Mouse (Mus musculus): Measurements from ENCODE around the gene Slc23a4. TPM values are rescaled to one million over a fixed set of nuclear protein-coding genes. Genes with fewer than 3 reads are reported as not detected.

Slc23a4 gene
- polyA plus RNA-seq, 1 experiment: 0.33 TPM

DNA sequence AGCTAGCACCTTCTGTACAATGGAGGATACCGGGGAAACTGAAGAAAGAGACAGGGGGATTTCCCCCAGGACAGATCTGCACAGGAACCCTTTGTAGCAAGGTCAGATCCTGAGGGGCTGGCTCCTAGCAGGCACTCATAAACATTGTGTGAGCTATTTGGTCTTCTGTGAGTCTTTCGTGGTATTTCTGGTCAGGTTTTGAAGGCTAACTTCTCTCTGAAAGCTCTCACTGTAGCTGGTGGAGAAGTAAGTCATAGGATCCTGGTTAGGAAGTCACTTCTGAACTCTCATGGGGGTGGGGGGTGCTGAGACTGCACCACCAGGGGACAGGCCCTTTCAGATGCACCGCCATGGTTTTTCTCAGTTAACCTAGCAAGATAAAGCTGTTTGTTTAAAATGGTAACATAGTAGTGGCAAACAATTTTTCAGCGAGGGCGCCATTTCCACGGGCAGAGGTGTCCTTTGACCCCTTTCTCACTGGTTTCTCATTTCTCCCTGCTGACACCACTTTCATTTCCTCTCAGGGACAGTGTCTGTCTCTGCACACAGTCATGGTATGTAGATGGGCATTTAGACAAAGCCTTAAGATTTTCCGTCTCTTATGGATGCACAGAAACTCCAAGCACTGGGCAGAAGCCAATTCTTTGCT, 49.8 kb downstream of the Slc23a4 start:
- peak overlapping the region; percentile 73 for H3K27ac ChIP-seq (ENCODE audit: insufficient read depth, low read length)
- H3K4me3 ChIP-seq (ENCODE audit: extremely low read depth, insufficient read depth, insufficient read length): no peak overlapping the region
- WGBS: 25% methylated on average over 7 of the region's 7 CpGs
- DNase-seq (ENCODE audit: low read depth in 1 of 2, low spot score in 2 of 2): peak in 1 of 2 experiments; percentile 27
- no peaks in the 10 kb centered on the region for H3K36me3 ChIP-seq (ENCODE audit: control insufficient read depth, insufficient read depth, low read length)
- H3K4me1 ChIP-seq (ENCODE audit: control insufficient read depth, insufficient read depth, insufficient read length): peaks cover 13% of the 10 kb centered on the region; the same call in 1 of the 2 replicates
- no peaks in the 10 kb centered on the region for H3K27me3 ChIP-seq (ENCODE audit: control insufficient read depth, insufficient read depth, low read length)
- no peak for TF ChIP-seq POLR2A (IDR thresholded peaks at IDR 0.05; ENCODE audit: low read depth, low read length)
- no peak for TF ChIP-seq CTCF (IDR thresholded peaks at IDR 0.05; ENCODE audit: extremely low read depth, insufficient read depth, insufficient read length, insufficient replicate concordance)

DNA sequence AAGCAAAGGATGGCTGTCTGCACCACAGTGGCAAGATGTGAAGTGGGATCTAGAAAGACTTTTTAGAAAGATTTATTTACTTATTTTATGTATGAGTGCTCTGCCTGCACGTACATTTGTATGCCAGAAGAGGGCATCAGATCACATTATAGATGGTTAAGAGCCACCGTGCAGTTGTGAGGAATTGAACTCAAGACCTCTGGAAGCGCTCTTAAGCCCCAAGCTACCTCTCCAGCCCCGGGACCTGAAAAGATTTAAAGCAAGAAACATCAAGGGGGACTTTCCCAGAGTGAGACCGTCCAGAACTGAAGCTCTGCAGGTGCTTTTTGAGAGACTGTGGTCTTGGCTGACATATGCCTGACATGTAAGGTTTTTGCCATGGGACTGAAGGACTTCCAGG, 51.5 kb downstream of the Slc23a4 start:
- TF ChIP-seq POLR2A (IDR thresholded peaks at IDR 0.05; ENCODE audit: low read depth, low read length) (no peak), CTCF (IDR thresholded peaks at IDR 0.05; ENCODE audit: extremely low read depth, insufficient read depth, insufficient read length, insufficient replicate concordance) (no peak)
- 69% methylated on average over 5 of the region's 5 CpGs for WGBS
- no peak for DNase-seq (ENCODE audit: low read depth in 1 of 2, low spot score in 2 of 2)
- Histone ChIP-seq H3K36me3 (ENCODE audit: control insufficient read depth, insufficient read depth, low read length) (no peaks in the 10 kb centered on the region), H3K27ac (ENCODE audit: insufficient read depth, low read length) (no peak overlapping the region), H3K4me3 (ENCODE audit: extremely low read depth, insufficient read depth, insufficient read length) (no peak overlapping the region), H3K4me1 (ENCODE audit: control insufficient read depth, insufficient read depth, insufficient read length) (peaks cover 13% of the 10 kb centered on the region; the same call in 1 of the 2 replicates), H3K27me3 (ENCODE audit: control insufficient read depth, insufficient read depth, low read length) (no peaks in the 10 kb centered on the region)

DNA sequence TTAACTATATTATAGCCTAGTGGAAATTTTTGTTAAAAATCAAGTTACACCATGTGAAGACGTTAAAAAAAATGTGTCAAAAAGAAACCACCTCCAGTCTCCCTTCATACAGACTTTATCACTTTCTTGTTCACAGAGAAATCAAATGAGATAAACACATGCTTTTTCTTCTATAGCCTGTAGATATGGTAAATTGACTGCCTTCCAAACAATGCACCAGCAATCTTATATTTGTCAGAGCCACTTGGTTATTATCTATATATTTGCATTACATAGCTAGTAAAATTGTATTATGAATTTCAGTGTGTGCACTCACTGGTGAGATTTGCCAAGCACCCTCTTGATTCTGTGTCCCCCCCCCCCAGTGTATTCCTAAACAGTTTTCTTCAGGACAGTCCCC, 55.6 kb downstream of the Slc23a4 start:
- no peak overlapping the region for H3K4me3 ChIP-seq (ENCODE audit: extremely low read depth, insufficient read depth, insufficient read length)

DNA sequence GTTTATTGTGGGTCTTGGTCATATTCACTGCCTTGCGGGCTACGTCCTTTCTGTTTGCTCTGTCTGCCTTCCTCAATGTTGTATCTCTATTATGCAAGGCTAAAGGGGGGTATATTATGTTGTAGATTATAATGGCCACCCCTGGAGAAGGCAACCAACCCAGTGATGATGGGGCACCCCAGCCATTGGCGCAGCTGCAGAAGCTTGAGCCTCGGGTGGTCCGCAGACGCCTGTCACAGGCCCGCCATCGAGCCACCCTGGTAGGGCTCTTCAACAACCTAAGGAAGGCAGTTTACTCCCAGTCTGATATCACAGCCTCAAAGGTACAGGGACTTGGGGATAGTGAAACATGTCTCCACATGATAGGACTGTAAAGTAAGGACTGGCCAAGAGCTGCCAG, 60.6 kb downstream of the Slc23a4 start:
- TF ChIP-seq CTCF (IDR thresholded peaks at IDR 0.05; ENCODE audit: extremely low read depth, insufficient read depth, insufficient read length, insufficient replicate concordance) (no peak), POLR2A (IDR thresholded peaks at IDR 0.05; ENCODE audit: low read depth, low read length) (no peak)
- WGBS: 95% methylated on average over 8 of the region's 8 CpGs
- no peaks in the 10 kb centered on the region for H3K36me3 ChIP-seq (ENCODE audit: control insufficient read depth, insufficient read depth, low read length)

More for the DNA sequence above, 55.6 kb downstream of the Slc23a4 start:
- DNase-seq (ENCODE audit: low read depth in 1 of 2, low spot score in 2 of 2): no peak
- Histone ChIP-seq H3K4me1 (ENCODE audit: control insufficient read depth, insufficient read depth, insufficient read length) (no peaks in the 10 kb centered on the region), H3K36me3 (ENCODE audit: control insufficient read depth, insufficient read depth, low read length) (no peaks in the 10 kb centered on the region), H3K27ac (ENCODE audit: insufficient read depth, low read length) (no peak overlapping the region), H3K27me3 (ENCODE audit: control insufficient read depth, insufficient read depth, low read length) (no peaks in the 10 kb centered on the region)
- TF ChIP-seq POLR2A (IDR thresholded peaks at IDR 0.05; ENCODE audit: low read depth, low read length) (no peak), CTCF (IDR thresholded peaks at IDR 0.05; ENCODE audit: extremely low read depth, insufficient read depth, insufficient read length, insufficient replicate concordance) (no peak)
- WGBS: 79% methylated on average over 1 of the region's 1 CpGs

DNA sequence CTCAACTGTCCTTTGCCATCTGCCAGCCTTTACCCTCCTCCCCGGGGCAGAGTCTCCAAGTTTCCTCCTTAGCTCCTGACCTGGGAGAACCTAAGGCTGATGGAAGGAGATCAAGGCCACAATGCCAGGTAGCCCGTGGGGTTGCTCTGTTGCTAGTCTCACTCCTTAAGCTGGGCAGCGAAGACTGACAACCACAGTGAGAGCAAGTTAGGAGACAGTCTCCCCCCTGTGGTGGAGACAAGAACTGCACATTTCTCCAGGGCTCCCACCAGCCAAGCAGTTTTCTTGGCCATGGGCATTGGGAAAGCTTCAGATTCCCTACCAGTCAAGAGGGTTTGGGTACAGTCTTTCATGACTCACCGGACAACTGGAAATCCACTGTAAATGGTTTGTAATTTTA, 61.0 kb downstream of the Slc23a4 start:
- H3K4me3 ChIP-seq (ENCODE audit: extremely low read depth, insufficient read depth, insufficient read length): no peak overlapping the region
- 43% methylated on average over 4 of the region's 4 CpGs for WGBS
- TF ChIP-seq CTCF (IDR thresholded peaks at IDR 0.05; ENCODE audit: extremely low read depth, insufficient read depth, insufficient read length, insufficient replicate concordance) (peak; percentile 72; the same call in 1 of the 2 replicates), POLR2A (IDR thresholded peaks at IDR 0.05; ENCODE audit: low read depth, low read length) (no peak)
- no peaks in the 10 kb centered on the region for H3K27me3 ChIP-seq (ENCODE audit: control insufficient read depth, insufficient read depth, low read length)
- DNase-seq (ENCODE audit: low read depth in 1 of 2, low spot score in 2 of 2): peak; percentile 27 to 60
- H3K36me3 ChIP-seq (ENCODE audit: control insufficient read depth, insufficient read depth, low read length): no peaks in the 10 kb centered on the region
- no peak overlapping the region for H3K27ac ChIP-seq (ENCODE audit: insufficient read depth, low read length)
- H3K4me1 ChIP-seq (ENCODE audit: control insufficient read depth, insufficient read depth, insufficient read length): no peaks in the 10 kb centered on the region

More for the DNA sequence above, 60.6 kb downstream of the Slc23a4 start:
- no peak for DNase-seq (ENCODE audit: low read depth in 1 of 2, low spot score in 2 of 2)
- Histone ChIP-seq H3K27me3 (ENCODE audit: control insufficient read depth, insufficient read depth, low read length) (no peaks in the 10 kb centered on the region), H3K4me3 (ENCODE audit: extremely low read depth, insufficient read depth, insufficient read length) (no peak overlapping the region), H3K27ac (ENCODE audit: insufficient read depth, low read length) (no peak overlapping the region), H3K4me1 (ENCODE audit: control insufficient read depth, insufficient read depth, insufficient read length) (no peaks in the 10 kb centered on the region)

DNA sequence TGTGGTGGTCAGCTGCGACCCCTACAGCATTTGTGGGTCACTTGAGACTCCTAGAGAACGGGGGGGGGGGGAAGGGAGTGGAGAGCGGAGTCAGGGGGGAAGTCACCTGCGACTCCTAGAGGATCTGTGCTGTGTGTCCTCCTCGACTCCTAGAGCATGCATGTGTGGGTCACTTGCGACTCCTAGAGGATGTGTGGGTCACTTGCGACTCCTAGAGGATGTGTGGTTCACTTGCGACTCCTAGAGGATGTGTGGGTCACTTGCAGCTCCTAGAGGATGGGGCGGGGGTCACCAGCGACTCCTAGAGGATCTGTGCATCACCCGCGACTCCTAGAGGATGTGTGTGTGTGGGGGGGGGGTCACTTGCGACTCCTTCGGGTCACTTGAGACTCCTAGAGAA, 66.3 kb downstream of the Slc23a4 start:
- 61% methylated on average over 14 of the region's 14 CpGs for WGBS
- TF ChIP-seq POLR2A (IDR thresholded peaks at IDR 0.05; ENCODE audit: low read depth, low read length) (no peak), CTCF (IDR thresholded peaks at IDR 0.05; ENCODE audit: extremely low read depth, insufficient read depth, insufficient read length, insufficient replicate concordance) (peak; percentile 69; the same call in 1 of the 2 replicates)

DNA sequence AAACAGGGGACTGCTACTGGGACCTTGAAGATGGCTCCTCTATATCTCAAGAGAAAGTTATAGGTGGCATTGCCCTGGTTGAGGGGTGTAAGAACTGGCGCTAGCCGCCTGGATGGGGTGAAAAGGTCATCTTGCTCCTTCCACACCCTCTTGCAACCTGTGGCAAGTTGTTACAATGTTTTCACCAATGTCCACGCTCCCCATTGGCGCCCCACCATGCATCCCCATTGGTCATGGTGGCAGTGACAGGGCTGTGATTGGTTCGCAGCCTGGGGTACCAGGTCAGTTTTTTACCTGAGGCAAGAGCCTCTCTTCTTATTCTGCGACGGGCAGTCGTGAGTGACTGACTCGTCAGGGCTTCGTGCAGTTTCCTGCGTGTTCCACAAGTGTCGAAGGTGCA, 67.6 kb downstream of the Slc23a4 start:
- WGBS: 96% methylated on average over 12 of the region's 12 CpGs

More for the DNA sequence above, 66.3 kb downstream of the Slc23a4 start:
- DNase-seq (ENCODE audit: low read depth in 1 of 2, low spot score in 2 of 2): peak in 1 of 2 experiments; percentile 36
- H3K27me3 ChIP-seq (ENCODE audit: control insufficient read depth, insufficient read depth, low read length): no peaks in the 10 kb centered on the region
- no peaks in the 10 kb centered on the region for H3K36me3 ChIP-seq (ENCODE audit: control insufficient read depth, insufficient read depth, low read length)
- H3K4me1 ChIP-seq (ENCODE audit: control insufficient read depth, insufficient read depth, insufficient read length): no peaks in the 10 kb centered on the region
- no peak overlapping the region for H3K4me3 ChIP-seq (ENCODE audit: extremely low read depth, insufficient read depth, insufficient read length)
- H3K27ac ChIP-seq (ENCODE audit: insufficient read depth, low read length): no peak overlapping the region

More for the DNA sequence above, 67.6 kb downstream of the Slc23a4 start:
- H3K36me3 ChIP-seq (ENCODE audit: control insufficient read depth, insufficient read depth, low read length): no peaks in the 10 kb centered on the region
- H3K4me3 ChIP-seq (ENCODE audit: extremely low read depth, insufficient read depth, insufficient read length): no peak overlapping the region
- H3K27me3 ChIP-seq (ENCODE audit: control insufficient read depth, insufficient read depth, low read length): no peaks in the 10 kb centered on the region
- TF ChIP-seq POLR2A (IDR thresholded peaks at IDR 0.05; ENCODE audit: low read depth, low read length): no peak
- no peak for TF ChIP-seq CTCF (IDR thresholded peaks at IDR 0.05; ENCODE audit: extremely low read depth, insufficient read depth, insufficient read length, insufficient replicate concordance)
- no peak for DNase-seq (ENCODE audit: low read depth in 1 of 2, low spot score in 2 of 2)
- no peak overlapping the region for H3K27ac ChIP-seq (ENCODE audit: insufficient read depth, low read length)
- no peaks in the 10 kb centered on the region for H3K4me1 ChIP-seq (ENCODE audit: control insufficient read depth, insufficient read depth, insufficient read length)
